Mouse (Mus musculus) spleen, adult 2 months (tissue): ENCODE measurements at regions not wholly inside any gene's neighbourhood (a gene's known extent, or its start where the extent isn't known, plus 50 kb on each side); places are given as distances from the start of the nearest gene placed in this dataset.

Source experiments
- CTCF ChIP-seq: fragments of 200-500 bp; IDR thresholded peaks from 2 replicates; pipeline ENCODE4 v1.5.1; 2011; ENCODE audit warnings: mild to moderate bottlenecking, inconsistent platforms; ENCODE audit not compliant: insufficient read depth, insufficient read length, insufficient replicate concordance; ENCODE audit errors: extremely low read depth
- POLR2A ChIP-seq: fragments of 200-500 bp; IDR thresholded peaks from 2 replicates; pipeline ENCODE4 v1.6.1; 2011; ENCODE audit warnings: low read depth, low read length, inconsistent platforms

GRCm38 (mm10) chr3:27764556-27764955 lies 53.4 kb upstream of the Fndc3b start:
- TF ChIP-seq POLR2A, result no peak
- no peak for TF ChIP-seq CTCF
